Mouse (Mus musculus) G1E-ER4 (cell line): ENCODE results near the gene Fes. TPM values are rescaled to one million over a fixed set of nuclear protein-coding genes. Genes with fewer than 3 reads are reported as not detected.

Source experiments
- GATA1 ChIP-seq: IDR thresholded peaks from one replicate; pipeline ENCODE4 v1.8.0; 2012; ENCODE audit warnings: low read length, inconsistent platforms
- polyA plus RNA-seq: library from polyadenylated mRNA; stranded (reverse); fragments of >175 nt; gene quantifications from 2 replicates; pipeline ENCODE4 v1.2.3, GENCODE M21; 2012

Gene Fes
- polyA plus RNA-seq, 1 experiment, result 0.70 TPM

- no peak for TF ChIP-seq GATA1
Measured at GRCm38 (mm10) chr7:80392119-80392518, 4.4 kb upstream of the Fes start.

- no peak for TF ChIP-seq GATA1
Measured at GRCm38 (mm10) chr7:80387033-80387632, 613 bp downstream of the Fes start.

GRCm38 (mm10) chr7:80386235-80386930 lies 1.4 kb downstream of the Fes start:
- no peak for TF ChIP-seq GATA1

- TF ChIP-seq GATA1, result no peak
Measured at GRCm38 (mm10) chr7:80382919-80383318, 4.8 kb downstream of the Fes start.

- no peak for TF ChIP-seq GATA1
Measured at GRCm38 (mm10) chr7:80379531-80379930, 8.2 kb downstream of the Fes start.

- TF ChIP-seq GATA1, result no peak
Measured at GRCm38 (mm10) chr7:80377471-80377870, 10.3 kb downstream of the Fes start.

- no peak for TF ChIP-seq GATA1
Measured at GRCm38 (mm10) chr7:80376192-80376591, 11.6 kb downstream of the Fes start.

- peak; percentile 85 for TF ChIP-seq GATA1
Measured at GRCm38 (mm10) chr7:80375376-80376039, 12.2 kb downstream of the Fes start.

GRCm38 (mm10) chr7:80374733-80375132 lies 13.0 kb downstream of the Fes start:
- TF ChIP-seq GATA1, result no peak

- no peak for TF ChIP-seq GATA1
Measured at GRCm38 (mm10) chr7:80374280-80374679, 13.5 kb downstream of the Fes start.

- no peak for TF ChIP-seq GATA1
Measured at GRCm38 (mm10) chr7:80373850-80374249, 13.9 kb downstream of the Fes start.

- TF ChIP-seq GATA1, result no peak
Measured at GRCm38 (mm10) chr7:80373352-80373751, 14.4 kb downstream of the Fes start.

- no peak for TF ChIP-seq GATA1
Measured at GRCm38 (mm10) chr7:80372667-80373066, 15.1 kb downstream of the Fes start.

- TF ChIP-seq GATA1, result peak; percentile 13
Measured at GRCm38 (mm10) chr7:80372166-80372565, 15.6 kb downstream of the Fes start.

- TF ChIP-seq GATA1, result no peak
Measured at GRCm38 (mm10) chr7:80371041-80371751, 16.6 kb downstream of the Fes start, which contains the start of gene Man2a2. Gene Man2a2 (minus strand): TSS chr7:80371375.

- no peak for TF ChIP-seq GATA1
Measured at GRCm38 (mm10) chr7:80370649-80371040, 17.1 kb downstream of the Fes start.

GRCm38 (mm10) chr7:80369967-80370431 lies 17.7 kb downstream of the Fes start:
- TF ChIP-seq GATA1, result no peak
